Mouse (Mus musculus): Measurements from ENCODE around the gene Klhdc8a.
"Not testable (repeated sequence)": the region's sequence is repeated elsewhere in the genome, so short reads cannot be mapped to it uniquely, and the experiment has no call there.

Gene Klhdc8a

GRCm38 (mm10) chr1:132298425-132298800 is at the start of gene Klhdc8a:
TSS of gene Klhdc8a (plus strand) at chr1:132298626.
- no peak for DNase-seq (ENCODE audit: low read depth)

GRCm38 (mm10) chr1:132254467-132254866 is 44.0 kb upstream of the Klhdc8a start:
- DNase-seq (ENCODE audit: low read depth), result no peak

- DNase-seq (ENCODE audit: low read depth), result no peak
Observed at GRCm38 (mm10) chr1:132260331-132260730, 38.1 kb upstream of the Klhdc8a start.

GRCm38 (mm10) chr1:132261058-132261457 is 37.4 kb upstream of the Klhdc8a start:
- no peak for DNase-seq (ENCODE audit: low read depth)

GRCm38 (mm10) chr1:132263618-132264017 is 34.8 kb upstream of the Klhdc8a start:
- no peak for DNase-seq (ENCODE audit: low read depth)

GRCm38 (mm10) chr1:132264577-132264976 is 33.8 kb upstream of the Klhdc8a start:
- DNase-seq (ENCODE audit: low read depth), result no peak

- DNase-seq (ENCODE audit: low read depth), result no peak
Observed at GRCm38 (mm10) chr1:132265211-132265859, 33.1 kb upstream of the Klhdc8a start.

GRCm38 (mm10) chr1:132265936-132266335 is 32.5 kb upstream of the Klhdc8a start:
- no peak for DNase-seq (ENCODE audit: low read depth)

GRCm38 (mm10) chr1:132266791-132267557 is 31.5 kb upstream of the Klhdc8a start:
- no peak for DNase-seq (ENCODE audit: low read depth)

- no peak for DNase-seq (ENCODE audit: low read depth)
Observed at GRCm38 (mm10) chr1:132267959-132268358, 30.5 kb upstream of the Klhdc8a start.

- no peak for DNase-seq (ENCODE audit: low read depth)
Observed at GRCm38 (mm10) chr1:132268418-132269060, 29.9 kb upstream of the Klhdc8a start.

- DNase-seq (ENCODE audit: low read depth), result no peak
Observed at GRCm38 (mm10) chr1:132271237-132271636, 27.2 kb upstream of the Klhdc8a start.

- no peak for DNase-seq (ENCODE audit: low read depth)
Observed at GRCm38 (mm10) chr1:132276694-132277093, 21.7 kb upstream of the Klhdc8a start.

- DNase-seq (ENCODE audit: low read depth), result no peak
Observed at GRCm38 (mm10) chr1:132277124-132277523, 21.3 kb upstream of the Klhdc8a start.

- DNase-seq (ENCODE audit: low read depth), result not testable (repeated sequence)
Observed at GRCm38 (mm10) chr1:132280636-132281035, 17.8 kb upstream of the Klhdc8a start.

- DNase-seq (ENCODE audit: low read depth), result no peak
Observed at GRCm38 (mm10) chr1:132281523-132282176, 16.8 kb upstream of the Klhdc8a start.

GRCm38 (mm10) chr1:132282177-132282536 is 16.3 kb upstream of the Klhdc8a start:
- DNase-seq (ENCODE audit: low read depth), result no peak

GRCm38 (mm10) chr1:132283018-132283417 is 15.4 kb upstream of the Klhdc8a start:
- no peak for DNase-seq (ENCODE audit: low read depth)

GRCm38 (mm10) chr1:132286735-132287134 is 11.7 kb upstream of the Klhdc8a start:
- DNase-seq (ENCODE audit: low read depth), result no peak

- no peak for DNase-seq (ENCODE audit: low read depth)
Observed at GRCm38 (mm10) chr1:132287445-132287844, 11.0 kb upstream of the Klhdc8a start.

GRCm38 (mm10) chr1:132287991-132288451 is 10.4 kb upstream of the Klhdc8a start:
- no peak for DNase-seq (ENCODE audit: low read depth)

- no peak for DNase-seq (ENCODE audit: low read depth)
Observed at GRCm38 (mm10) chr1:132289965-132290364, 8.5 kb upstream of the Klhdc8a start.
